Mouse (Mus musculus) liver, embryonic 14.5 days (tissue): ENCODE results near the gene Svop. TPM values are rescaled to one million over a fixed set of nuclear protein-coding genes. Genes with fewer than 3 reads are reported as not detected.

Experiments used
- ATAC-seq: fragments of 200-750 bp; cut with Nextera tagmentation; 2 replicates; pipeline ENCODE4 v1.8.0; 2017; ENCODE audit warnings: moderate number of reproducible peaks, mild to moderate bottlenecking, moderate library complexity; ENCODE audit not compliant: insufficient read depth
- DNase-seq, 3 experiments: peaks; one replicate each; pipeline ENCODE4 v3.0.0-alpha.2; 2012 to 2013; ENCODE audit warnings: low read depth in 3 of 3, low spot score in 3 of 3
- H3K27ac ChIP-seq: fragments of 300-500 bp; sonication (generic); 2 replicates; pipeline ENCODE4 v1.5.1; 2014; ENCODE audit warnings: moderate library complexity, mild to moderate bottlenecking, control low read depth, inconsistent platforms
- H3K27me3 ChIP-seq: fragments of 300-500 bp; sonication (generic); 2 replicates; pipeline ENCODE4 v1.6.1; 2014; ENCODE audit warnings: mild to moderate bottlenecking, low read length, moderate library complexity; ENCODE audit not compliant: control insufficient read depth, insufficient read depth
- H3K36me3 ChIP-seq: fragments of 300-500 bp; sonication (generic); replicated peaks from 2 replicates; pipeline ENCODE4 v1.6.1; 2014; ENCODE audit warnings: low read depth; ENCODE audit not compliant: control insufficient read depth, insufficient read depth
- H3K4me1 ChIP-seq, 2 experiments: fragments of 200-500 bp in 1 of 2; fragments of 300-500 bp in 1 of 2; sonication (generic) in 1 of 2; replicated peaks; 2 replicates each; pipeline ENCODE4 v1.6.1; 2012 to 2014; ENCODE audit warnings: antibody characterized with exemption in 1 of 2, inconsistent platforms in 1 of 2, low read length in 1 of 2; ENCODE audit not compliant: control insufficient read depth in 2 of 2, insufficient read depth in 2 of 2
- H3K4me2 ChIP-seq: fragments of 300-500 bp; sonication (generic); 2 replicates; pipeline ENCODE4 v1.6.1; 2014; ENCODE audit warnings: low read depth, mild to moderate bottlenecking, control low read depth, moderate library complexity
- H3K4me3 ChIP-seq, 2 experiments: fragments of 200-500 bp in 1 of 2; fragments of 300-500 bp in 1 of 2; sonication (generic) in 1 of 2; 2 replicates each; pipeline ENCODE4 v1.5.1; 2012 to 2014; ENCODE audit warnings: low read depth in 2 of 2, low read length in 2 of 2, mild to moderate bottlenecking in 2 of 2, control low read depth in 1 of 2, inconsistent platforms in 1 of 2, moderate library complexity in 1 of 2; ENCODE audit not compliant: insufficient read depth in 1 of 2
- H3K9ac ChIP-seq: fragments of 300-500 bp; sonication (generic); replicated peaks from 2 replicates; pipeline ENCODE4 v1.6.1; 2014; ENCODE audit warnings: mild to moderate bottlenecking, control low read depth, moderate library complexity
- H3K9me3 ChIP-seq: fragments of 300-500 bp; sonication (generic); 2 replicates; pipeline ENCODE4 v1.6.1; 2016; ENCODE audit warnings: low read length, mixed read lengths; ENCODE audit not compliant: control insufficient read depth
- CTCF ChIP-seq: IDR thresholded peaks from 2 replicates; pipeline ENCODE4 v1.5.1; 2016; ENCODE audit warnings: antibody characterized with exemption, low read depth, control low read depth
- EP300 ChIP-seq: IDR thresholded peaks from 2 replicates; pipeline ENCODE4 v1.6.1; 2016; ENCODE audit warnings: antibody characterized with exemption, low read depth
- WGBS: fragments of 180-500 bp; shearing (Covaris S2); extraction: QIAGEN DNeasy Blood & Tissue Kit; methylation state at CpG from one replicate; pipeline ENCODE4 v1.1.7; 2014; ENCODE audit not compliant: insufficient replicate concordance; 5-methylcytosine and 5-hydroxymethylcytosine counted together
- polyA plus RNA-seq, 2 experiments: library from polyadenylated mRNA; depleted of rRNA in 1 of 2; stranded (reverse) in 1 of 2; unstranded in 1 of 2; fragments of >200 nt; fragmentation: Nextera tagmentation in 1 of 2; extraction: Ambion mirVana in 1 of 2; gene quantifications; 2 replicates each; pipeline versions ENCODE4 v1.2.1 to v1.2.3; 2012 to 2014

Gene Svop
- polyA plus RNA-seq, 2 experiments = not detected

- ATAC-seq (no peak), DNase-seq (no peak)
- TF ChIP-seq EP300 = no peak
- no peak for TF ChIP-seq CTCF
- H3K4me2 ChIP-seq = no peak overlapping the region
- no peaks in the 10 kb centered on the region for H3K27me3 ChIP-seq
- H3K27ac ChIP-seq = no peak overlapping the region
- no peak overlapping the region for H3K9ac ChIP-seq
- H3K36me3 ChIP-seq = no peaks in the 10 kb centered on the region
- WGBS = 36% methylated on average over 5 of the region's 5 CpGs
- H3K9me3 ChIP-seq = no peaks in the 10 kb centered on the region
- H3K4me1 ChIP-seq = no peaks in the 10 kb centered on the region
- H3K4me3 ChIP-seq = no peak overlapping the region
Observed at GRCm38 (mm10) chr5:114047182-114047581, 44.2 kb downstream of the Svop start.

GRCm38 (mm10) chr5:114046604-114047003 is 44.8 kb downstream of the Svop start:
- H3K4me3 ChIP-seq = no peak overlapping the region
- no peak for ATAC-seq
- no peaks in the 10 kb centered on the region for H3K9me3 ChIP-seq
- H3K27me3 ChIP-seq = no peaks in the 10 kb centered on the region
- WGBS = 40% methylated on average over 3 of the region's 3 CpGs
- TF ChIP-seq CTCF (peak; percentile 42), EP300 (no peak)
- no peaks in the 10 kb centered on the region for H3K36me3 ChIP-seq
- DNase-seq = no peak
- no peak overlapping the region for H3K9ac ChIP-seq
- H3K4me2 ChIP-seq = no peak overlapping the region
- H3K27ac ChIP-seq = no peak overlapping the region
- peaks cover 4 to 5% of the 10 kb centered on the region in 2 experiments; a peak in 1 of 4 replicates for H3K4me1 ChIP-seq

GRCm38 (mm10) chr5:114046151-114046550 is 45.2 kb downstream of the Svop start:
- Histone ChIP-seq H3K27me3 (no peaks in the 10 kb centered on the region), H3K4me2 (no peak overlapping the region), H3K9ac (no peak overlapping the region), H3K4me1 (peaks cover 5 to 8% of the 10 kb centered on the region in 2 experiments; a peak in 2 of 4 replicates), H3K27ac (no peak overlapping the region), H3K9me3 (no peaks in the 10 kb centered on the region), H3K4me3 (no peak overlapping the region), H3K36me3 (no peaks in the 10 kb centered on the region)
- DNase-seq (no peak), ATAC-seq (no peak)
- 20% methylated on average over 3 of the region's 3 CpGs for WGBS
- TF ChIP-seq EP300 (no peak), CTCF (no peak)

GRCm38 (mm10) chr5:114045134-114045533 is 46.2 kb downstream of the Svop start:
- DNase-seq = no peak
- WGBS = 48% methylated on average over 1 of the region's 1 CpGs
- H3K9ac ChIP-seq = no peak overlapping the region

GRCm38 (mm10) chr5:114043800-114044199 is 47.6 kb downstream of the Svop start:
- ATAC-seq = no peak
- no peak overlapping the region for H3K4me2 ChIP-seq
- WGBS = 55% methylated on average over 4 of the region's 4 CpGs
- H3K9me3 ChIP-seq = no peaks in the 10 kb centered on the region
- no peaks in the 10 kb centered on the region for H3K27me3 ChIP-seq
- no peak for DNase-seq
- no peak overlapping the region for H3K27ac ChIP-seq
- H3K36me3 ChIP-seq = no peaks in the 10 kb centered on the region
- H3K9ac ChIP-seq = no peak overlapping the region
- TF ChIP-seq EP300 = no peak
- no peak for TF ChIP-seq CTCF
- H3K4me1 ChIP-seq = peaks cover 5 to 8% of the 10 kb centered on the region in 2 experiments; a peak in 2 of 4 replicates
- no peak overlapping the region for H3K4me3 ChIP-seq

More at GRCm38 (mm10) chr5:114045134-114045533, 46.2 kb downstream of the Svop start:
- no peak for ATAC-seq
- peaks cover 5 to 8% of the 10 kb centered on the region in 2 experiments; a peak in 2 of 4 replicates for H3K4me1 ChIP-seq
- no peaks in the 10 kb centered on the region for H3K36me3 ChIP-seq
- TF ChIP-seq CTCF = peak; percentile 63
- no peak for TF ChIP-seq EP300
- H3K4me3 ChIP-seq = no peak overlapping the region
- no peaks in the 10 kb centered on the region for H3K27me3 ChIP-seq
- no peak overlapping the region for H3K4me2 ChIP-seq
- H3K9me3 ChIP-seq = no peaks in the 10 kb centered on the region
- no peak overlapping the region for H3K27ac ChIP-seq
